Mouse (Mus musculus) CH12.LX (cell line): ENCODE results near the gene Col6a6.

Source experiments
- BHLHE40 ChIP-seq: IDR thresholded peaks from 2 replicates; pipeline ENCODE4 v1.6.1; 2011; ENCODE audit warnings: mild to moderate bottlenecking, low read depth, low read length, improper control_type of control experiment
- CTCF ChIP-seq, 2 experiments: IDR thresholded peaks in 1 of 2; conservative IDR thresholded peaks in 1 of 2; 2 replicates each; pipeline ENCODE4 v1.5.1; 2011 to 2012; ENCODE audit warnings: low read depth in 2 of 2, low read length in 2 of 2, improper control_type of control experiment in 1 of 2, inconsistent platforms in 1 of 2, mild to moderate bottlenecking in 1 of 2, moderate library complexity in 1 of 2
- E2F4 ChIP-seq: IDR thresholded peaks from 2 replicates; pipeline ENCODE4 v1.6.1; 2011; ENCODE audit warnings: low read depth, low read length, improper control_type of control experiment; ENCODE audit not compliant: insufficient replicate concordance
- HCFC1 ChIP-seq: IDR thresholded peaks from 2 replicates; pipeline ENCODE4 v1.6.1; 2012; ENCODE audit warnings: low read depth, mild to moderate bottlenecking, inconsistent platforms, low read length, improper control_type of control experiment
- NELFE ChIP-seq: IDR thresholded peaks from 2 replicates; pipeline ENCODE4 v1.6.1; 2011; ENCODE audit warnings: low read depth, low read length, improper control_type of control experiment
- ZC3H11A ChIP-seq: IDR thresholded peaks from 2 replicates; pipeline ENCODE4 v1.6.1; 2012; ENCODE audit warnings: low read depth, mild to moderate bottlenecking, inconsistent platforms, low read length, improper control_type of control experiment

GRCm38 (mm10) chr9:105764681-105765080 lies 63.3 kb downstream of the Col6a6 start:
- TF ChIP-seq ZC3H11A (no peak), CTCF (conservative IDR thresholded peaks at IDR 0.05 in 1 of 2, IDR thresholded peaks at IDR 0.05 in 1 of 2; ENCODE audit: low read depth in 2 of 2, low read length in 2 of 2) (no peak), HCFC1 (no peak), E2F4 (no peak), NELFE (no peak), BHLHE40 (no peak)
